Mouse (Mus musculus): ENCODE results near the gene Vmn1r83. TPM values are rescaled to one million over a fixed set of nuclear protein-coding genes. Genes with fewer than 3 reads are reported as not detected.

Vmn1r83 gene
- polyA plus RNA-seq (2021; fragmentation: Nextera tagmentation) = not detected in 2 replicates
- long read RNA-seq, experiment 1 = 0 reads
- long read RNA-seq, experiment 2 = 0 reads

DNA sequence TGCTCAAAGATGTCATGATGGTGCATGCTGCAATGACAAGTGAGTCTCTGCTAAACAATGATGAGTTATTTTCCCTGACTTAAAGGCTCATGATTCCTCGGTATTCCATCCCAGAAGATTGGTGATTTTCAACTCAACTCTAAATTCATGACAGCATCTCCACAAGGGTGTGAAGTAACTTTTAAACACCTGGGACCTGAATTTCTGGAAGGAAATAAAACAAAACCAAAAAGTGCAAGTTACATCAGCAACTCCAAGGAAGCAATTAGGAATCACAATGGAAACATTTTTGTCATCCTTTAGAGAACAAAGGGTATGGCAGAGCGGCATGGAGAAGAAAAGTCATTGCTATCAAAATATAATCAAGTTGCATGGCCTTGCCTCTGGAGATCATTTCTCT, at the start of gene Vmn1r83:
Gene Vmn1r83, minus strand, starts transcription at position 101 of the 400 bp plus-strand sequence.

GRCm38 (mm10) chr7:12369173-12369572, 39.9 kb upstream of the Vmn1r83 start, which contains the start of gene Vmn1r84:
Gene Vmn1r84, minus strand, starts transcription at chr7:12369273.

DNA sequence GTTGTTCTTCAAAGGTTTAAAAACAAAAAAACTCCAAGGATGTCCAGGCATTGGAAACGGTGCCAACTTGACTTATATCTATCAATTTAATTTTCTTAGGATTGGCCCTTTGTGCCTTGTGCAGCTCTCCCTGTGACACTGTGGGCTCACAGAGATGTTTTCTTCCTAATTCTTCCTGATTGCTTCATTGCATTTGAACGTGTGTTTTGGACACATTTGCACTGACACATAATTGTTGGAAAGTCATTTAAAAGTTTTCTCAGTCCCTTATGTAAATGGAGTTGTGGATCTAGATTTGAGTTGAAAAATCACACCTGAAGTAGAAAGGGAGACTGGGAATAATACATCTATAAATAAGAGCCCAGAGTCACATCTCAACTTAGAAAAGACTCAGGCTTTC, 29.2 kb downstream of the Vmn1r83 start, which contains the start of gene Vmn1r82:
Gene Vmn1r82, plus strand, starts transcription at position 301 of the 400 bp plus-strand sequence.

Other genes with a start within 250 kb of the Vmn1r83 start
- not detected in 2 replicates for gene Vmn1r78, start 179.2 kb downstream of the Vmn1r83 start, polyA plus RNA-seq (2021; fragmentation: Nextera tagmentation)
- gene Vmn1r79, start 158.2 kb downstream of the Vmn1r83 start, polyA plus RNA-seq (2021; fragmentation: Nextera tagmentation) = not detected in 2 replicates
- gene Vmn1r80, start 140.2 kb downstream of the Vmn1r83 start, polyA plus RNA-seq (2021; fragmentation: Nextera tagmentation) = not detected in 2 replicates
- 0.01 TPM in 1 of 2 replicates, not detected in the other for gene Vmn1r81, start 61.2 kb downstream of the Vmn1r83 start, polyA plus RNA-seq (2021; fragmentation: Nextera tagmentation)
- not detected in 2 replicates for gene Vmn1r82, start 29.1 kb downstream of the Vmn1r83 start, polyA plus RNA-seq (2021; fragmentation: Nextera tagmentation)
- not detected in 2 replicates for gene Vmn1r84, start 39.8 kb upstream of the Vmn1r83 start, polyA plus RNA-seq (2021; fragmentation: Nextera tagmentation)
- 2.5 and 2.6 TPM in 2 replicates for gene Zfp551, start 93.3 kb upstream of the Vmn1r83 start, polyA plus RNA-seq (2021; fragmentation: Nextera tagmentation)
- 5.0 and 6.6 TPM in 2 replicates for gene Zfp606, start 148.8 kb upstream of the Vmn1r83 start, polyA plus RNA-seq (2021; fragmentation: Nextera tagmentation)
- not detected in 2 replicates for gene 2900092C05Rik, start 183.0 kb upstream of the Vmn1r83 start, polyA plus RNA-seq (2021; fragmentation: Nextera tagmentation)

Measured in left cerebral cortex, adult 6 months (tissue).